Mouse (Mus musculus) thymus, postnatal 14 days (tissue): ENCODE measurements at regions not wholly inside any gene's neighbourhood (a gene's known extent, or its start where the extent isn't known, plus 50 kb on each side); places are given as distances from the start of the nearest gene placed in this dataset.

Experiments used
- DNase-seq: peaks from one replicate; pipeline ENCODE4 v3.0.0; 2021

DNA sequence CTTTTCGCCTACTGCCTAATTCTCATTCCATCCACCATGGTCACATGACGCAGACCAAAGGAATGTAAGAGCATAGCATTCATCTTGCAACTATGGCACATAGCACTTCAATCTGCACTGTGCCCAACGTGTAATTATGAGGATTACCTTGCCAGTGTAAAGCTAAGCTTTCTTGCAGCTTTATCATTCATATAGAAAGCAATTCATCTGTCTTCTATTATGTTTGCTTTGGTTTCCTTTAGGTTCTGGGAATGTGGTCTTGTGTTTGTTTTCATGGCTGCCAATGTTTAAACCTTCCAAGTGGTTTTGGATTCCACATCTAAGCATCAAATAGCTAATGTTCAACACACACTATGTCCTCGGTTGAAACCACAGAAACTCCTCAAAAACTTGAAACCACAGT lies 307.2 kb downstream of the Olfr1505 start:
- no peak for DNase-seq

DNA sequence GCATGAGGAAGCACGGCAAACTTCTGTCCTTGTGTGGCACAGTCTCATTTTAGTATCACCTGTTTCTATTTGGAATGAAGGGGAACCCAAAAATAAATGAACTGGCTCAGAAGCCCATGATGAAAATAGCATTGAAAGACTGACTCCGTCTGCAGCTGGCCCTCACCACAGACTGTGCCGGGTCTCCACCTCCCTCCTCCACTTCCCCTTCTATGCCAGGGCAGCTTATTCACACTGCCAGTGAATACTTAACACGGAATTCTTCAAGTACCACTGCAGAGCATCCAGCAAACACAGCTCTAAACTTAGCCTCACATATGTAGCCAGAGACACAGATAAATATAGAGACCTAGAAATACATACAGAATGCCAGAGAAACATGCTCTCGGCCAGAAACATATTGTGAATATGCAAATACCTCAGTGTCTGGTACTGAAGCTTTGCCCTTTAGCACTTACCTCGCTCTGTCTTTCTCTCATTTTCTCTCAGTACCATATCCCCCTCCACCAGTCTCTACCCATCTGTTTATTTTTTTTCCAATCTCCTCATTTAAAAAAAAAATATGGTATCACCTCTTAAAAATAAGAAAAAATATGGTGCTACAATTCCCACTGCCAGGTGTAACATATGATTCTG lies 311.8 kb downstream of the Olfr1505 start:
- no peak for DNase-seq

DNA sequence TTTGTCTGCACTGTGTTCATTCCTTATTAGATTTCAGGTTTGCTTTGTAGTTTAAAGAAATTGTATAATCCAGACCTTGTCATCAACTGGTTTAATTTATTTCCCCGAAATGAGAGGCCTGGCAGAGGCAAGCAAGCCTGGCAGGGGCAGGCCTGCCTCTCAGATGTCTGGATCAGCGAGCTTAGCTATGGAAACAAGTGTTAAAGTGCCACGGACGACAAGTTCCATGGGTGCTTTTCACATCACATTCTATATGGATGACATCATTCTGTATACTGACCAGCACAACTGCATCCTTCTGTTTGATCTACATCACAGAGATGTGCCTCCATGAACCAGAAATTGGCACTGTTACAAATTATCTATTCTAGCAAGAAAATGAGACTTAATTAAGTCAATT lies 312.5 kb downstream of the Olfr1505 start:
- no peak for DNase-seq

DNA sequence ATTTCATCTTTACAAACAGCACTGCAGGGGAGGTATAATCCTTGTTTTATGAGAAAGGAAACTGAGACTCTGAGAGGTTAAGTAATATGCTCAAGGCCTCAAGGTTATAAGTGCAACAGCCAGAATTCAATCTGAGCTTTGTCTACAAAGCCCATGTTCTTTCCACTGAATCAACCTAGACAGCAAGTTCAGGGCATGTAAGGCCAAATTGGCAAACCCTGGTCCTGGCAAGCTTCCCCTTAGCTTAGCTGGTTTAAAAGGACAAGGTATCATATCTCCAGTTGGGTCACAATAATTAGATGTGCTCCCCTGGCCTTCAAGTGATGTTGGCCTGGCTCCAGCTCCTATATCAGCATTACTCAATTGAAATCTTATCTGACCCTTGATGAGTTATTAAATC lies 313.2 kb downstream of the Olfr1505 start:
- no peak for DNase-seq

DNA sequence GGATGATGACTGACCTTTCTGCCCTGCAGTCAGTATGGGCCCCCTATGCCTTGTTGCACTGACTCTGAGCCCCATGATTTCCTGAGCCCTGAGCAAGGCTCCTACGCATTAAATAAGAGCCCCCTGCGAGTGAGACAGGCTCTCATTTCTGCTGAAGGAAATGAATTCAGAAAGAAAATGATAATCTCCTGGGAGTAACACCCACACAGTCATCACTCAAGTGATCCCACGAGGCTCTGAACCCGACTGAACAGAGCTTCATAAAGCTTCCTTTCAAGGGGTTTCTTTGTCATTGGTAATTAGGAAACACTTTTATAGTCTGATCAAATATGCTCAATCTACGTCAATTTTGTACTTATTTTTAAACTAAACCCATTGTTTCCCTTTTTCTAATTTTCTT lies 330.2 kb downstream of the Olfr1505 start:
- no peak for DNase-seq

DNA sequence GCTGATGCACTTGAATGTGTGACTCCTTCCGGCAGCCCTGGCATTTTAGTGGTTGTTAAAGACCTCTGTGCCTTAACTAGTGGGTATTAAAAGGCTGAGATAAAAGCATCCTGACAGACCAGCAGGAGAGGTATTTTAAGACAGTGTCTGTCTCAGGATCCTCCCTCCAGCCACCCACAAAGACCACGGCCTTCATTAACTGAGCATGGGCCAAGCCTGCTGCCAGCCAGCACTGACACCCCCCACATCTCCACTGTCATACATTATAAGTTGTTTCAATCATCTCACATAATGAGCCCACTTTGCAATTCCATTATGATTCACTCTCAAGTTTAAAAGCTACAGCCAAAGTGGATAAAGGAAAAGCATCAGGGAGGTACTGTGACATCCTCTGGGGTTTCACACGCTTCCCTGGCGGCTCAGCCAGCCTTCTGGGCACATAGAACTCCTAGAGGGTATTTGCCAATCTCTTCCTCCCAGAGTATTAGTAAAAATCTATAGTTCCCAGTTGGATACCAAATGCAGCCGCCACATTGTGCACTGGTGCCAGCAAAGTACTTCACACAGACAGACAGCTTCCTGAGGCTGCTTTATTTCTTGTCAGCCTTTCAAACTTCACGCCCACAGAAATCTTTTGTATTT lies 333.8 kb downstream of the Olfr1505 start:
- no peak for DNase-seq

DNA sequence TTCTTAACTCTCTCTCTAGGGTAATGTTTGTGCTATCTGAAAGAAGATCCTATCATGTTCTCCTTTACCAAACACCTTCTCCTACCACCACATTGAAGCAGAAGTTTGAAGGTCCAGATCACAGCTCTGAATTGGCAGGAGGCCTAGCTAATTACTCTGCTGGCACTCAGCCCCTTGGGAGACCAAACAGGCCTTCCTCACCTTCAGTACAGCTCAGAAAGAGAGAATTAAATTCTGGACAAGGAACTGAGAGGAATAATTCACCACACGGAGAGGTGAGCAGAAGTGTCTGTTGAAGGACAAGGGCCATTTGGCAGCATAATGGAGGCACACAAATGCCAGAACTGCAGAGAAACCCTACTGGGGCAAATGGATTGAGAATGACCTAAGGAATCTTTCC lies 334.6 kb downstream of the Olfr1505 start:
- DNase-seq: no peak

DNA sequence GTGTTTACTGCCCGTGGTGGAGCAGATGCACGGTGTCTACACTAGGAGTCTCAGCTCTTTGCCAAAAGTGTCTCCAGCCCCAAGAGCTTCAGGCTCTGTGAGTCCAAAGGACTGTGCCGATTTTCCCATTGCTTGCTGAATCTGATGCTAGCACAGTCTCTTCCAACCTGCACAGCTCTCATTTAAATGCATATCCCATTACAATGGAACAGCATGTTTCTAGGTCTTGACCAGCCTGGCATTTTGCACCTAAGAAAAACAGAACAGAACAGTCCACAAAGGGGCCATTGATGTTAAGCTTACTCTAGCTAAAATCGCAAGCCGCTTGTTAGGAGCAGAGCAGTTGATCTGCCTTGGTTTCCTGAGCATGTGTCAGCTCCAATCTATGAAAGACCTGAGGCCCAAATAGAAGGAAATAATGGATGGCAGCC lies 339.2 kb downstream of the Tle4 start:
- DNase-seq: no peak

DNA sequence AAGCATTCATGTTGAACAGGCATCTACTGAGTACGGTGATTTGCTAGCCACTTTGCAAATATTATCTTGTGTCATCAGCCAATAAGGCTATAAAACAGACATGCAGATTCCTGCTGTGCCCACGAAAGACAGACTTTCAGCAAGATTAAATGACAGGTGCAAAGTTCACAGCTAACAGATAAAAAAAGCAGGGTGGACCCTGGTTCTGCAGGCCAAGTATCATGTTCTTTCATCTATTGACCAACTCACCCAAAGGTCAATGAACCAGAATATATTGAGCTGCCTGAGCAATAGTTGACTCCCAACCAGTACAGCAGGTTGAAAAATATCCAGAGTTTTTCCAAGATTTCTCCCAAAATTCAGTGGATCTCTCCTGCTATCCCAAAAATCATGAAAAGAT lies 338.6 kb downstream of the Tle4 start:
- no peak for DNase-seq

DNA sequence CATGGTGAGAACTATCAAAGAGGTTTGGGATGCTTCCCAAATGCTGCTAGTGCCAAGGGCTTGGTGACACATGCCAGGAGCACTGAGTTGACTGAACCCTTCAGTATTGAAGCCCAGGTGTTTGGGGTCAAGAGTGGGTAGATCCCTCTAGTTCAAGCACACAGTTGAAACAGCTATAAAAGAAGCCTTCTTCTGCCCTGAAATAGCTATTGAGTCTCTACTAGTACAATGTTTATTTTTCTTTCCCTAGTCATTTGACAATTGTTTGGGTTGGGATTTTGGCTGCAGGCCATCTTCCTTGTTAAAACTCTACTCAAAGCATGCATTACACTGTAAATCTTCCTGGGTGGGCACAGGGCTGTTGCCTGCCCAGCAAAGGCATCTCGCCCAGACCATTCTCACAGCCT lies 308.5 kb downstream of the Tle4 start:
- DNase-seq: no peak

DNA sequence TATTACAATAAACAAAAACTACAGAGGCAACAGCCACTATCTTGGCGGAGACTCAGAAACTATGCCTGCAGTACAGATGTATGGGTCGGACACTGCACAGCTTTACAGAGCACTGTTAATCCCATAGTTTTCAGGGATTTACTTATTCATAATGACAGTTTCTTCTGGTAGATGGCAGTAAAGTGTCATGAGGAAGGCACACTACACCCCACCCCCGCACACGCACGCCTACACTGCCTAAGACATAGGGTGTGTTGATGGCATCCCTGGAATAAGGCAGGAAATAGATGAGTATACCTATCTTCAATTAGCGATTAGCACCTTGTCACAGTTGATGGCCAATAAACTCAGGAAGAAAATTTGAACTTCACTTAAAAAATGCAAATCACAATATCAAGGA lies 306.9 kb downstream of the Tle4 start:
- no peak for DNase-seq

DNA sequence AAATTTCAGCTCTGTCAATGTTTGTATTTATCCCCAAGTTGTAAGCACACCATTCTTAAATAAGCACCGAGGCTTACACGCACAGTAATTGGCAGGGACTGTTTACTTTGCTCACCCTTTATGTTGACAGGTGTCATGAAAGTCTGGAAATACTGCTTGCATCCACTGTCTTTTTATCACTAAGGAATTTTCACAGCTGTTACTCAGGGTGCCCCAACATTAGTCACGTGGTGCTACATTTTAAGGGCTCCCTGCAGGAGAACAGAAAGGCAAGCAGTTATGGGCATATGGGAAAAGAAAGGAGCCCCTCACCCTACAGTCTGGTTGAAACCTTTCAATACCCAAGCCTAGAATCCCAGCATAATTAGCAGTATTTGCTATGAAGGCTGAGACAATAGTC lies 304.7 kb downstream of the Tle4 start:
- no peak for DNase-seq

DNA sequence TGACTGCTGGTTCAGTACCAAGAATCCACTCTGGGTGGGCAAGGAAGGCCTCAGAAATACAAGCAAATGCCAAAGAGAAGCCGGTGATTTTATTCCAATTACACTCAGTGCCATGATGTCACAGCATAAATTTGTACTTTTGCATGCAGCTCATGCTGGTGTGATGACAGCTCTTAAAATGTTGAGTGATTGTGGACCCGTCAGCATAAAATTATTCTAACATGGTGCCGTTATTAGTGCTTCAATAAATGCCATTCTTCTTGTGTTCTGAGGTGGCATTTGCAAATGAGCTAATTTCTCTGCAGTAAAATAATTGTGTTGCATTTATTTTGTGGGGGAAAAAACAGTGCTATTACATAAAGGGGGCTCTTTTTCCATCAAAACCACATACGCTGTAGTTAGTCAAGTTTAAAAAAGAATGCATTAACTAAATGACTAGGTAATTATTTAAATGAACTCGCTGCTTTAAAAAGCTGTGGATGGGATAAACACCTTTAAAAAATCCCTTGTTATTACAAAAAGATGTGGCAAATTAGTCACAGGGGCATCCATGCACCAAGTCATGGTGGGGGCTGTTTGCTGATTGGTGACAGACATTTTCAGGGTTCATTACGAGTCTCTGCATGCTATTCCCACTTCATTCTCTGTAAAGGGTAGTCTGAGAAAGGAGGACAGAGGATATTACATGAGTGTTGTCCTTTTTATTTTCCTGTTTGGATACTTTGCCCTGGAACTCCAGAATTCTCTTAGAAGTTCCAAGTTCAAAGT lies 296.5 kb downstream of the Tle4 start:
- no peak for DNase-seq

DNA sequence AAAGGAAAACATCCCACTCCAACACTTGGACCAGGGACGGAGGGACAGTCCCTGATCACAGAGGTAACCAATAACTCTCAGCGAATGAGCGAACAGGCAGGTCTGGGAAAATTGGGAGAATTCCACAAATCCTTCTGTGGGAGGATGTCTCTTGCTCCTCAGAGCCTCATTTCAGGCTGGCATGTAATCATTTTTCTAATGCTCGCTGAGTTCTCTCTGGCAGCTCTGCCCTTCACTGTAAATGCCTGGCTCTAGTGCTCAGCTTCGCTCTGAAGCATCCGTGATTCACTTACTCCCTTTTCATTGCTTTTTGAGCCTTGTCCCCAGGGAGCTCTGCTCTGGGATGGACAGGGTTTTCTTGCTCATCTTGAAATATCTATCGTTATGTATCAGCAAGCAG lies 283.6 kb downstream of the Tle4 start:
- DNase-seq: no peak

DNA sequence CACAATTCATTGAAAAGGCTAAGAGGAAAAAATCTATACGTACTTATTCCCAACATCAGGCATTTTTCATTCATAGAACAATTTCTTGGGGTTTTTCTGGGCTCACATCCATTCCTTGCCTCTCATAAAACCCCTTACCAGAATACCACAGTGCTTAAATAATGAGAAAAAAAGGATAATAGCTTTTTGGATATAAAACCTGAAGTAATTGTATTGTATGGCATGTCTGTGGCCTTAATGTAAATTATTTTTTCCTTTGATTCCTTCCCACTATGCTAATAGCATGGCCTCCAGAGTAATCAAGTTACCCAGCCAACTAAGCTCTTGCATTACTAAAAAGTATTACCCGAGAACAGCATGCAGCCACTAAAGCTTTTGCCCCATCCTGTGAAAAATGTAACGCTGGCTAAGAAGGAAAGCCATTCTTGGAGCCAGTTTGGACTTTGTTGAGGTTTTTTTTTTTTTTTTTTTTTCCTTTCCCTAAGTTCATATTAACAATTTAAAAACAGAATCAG lies 278.1 kb downstream of the Tle4 start:
- no peak for DNase-seq

DNA sequence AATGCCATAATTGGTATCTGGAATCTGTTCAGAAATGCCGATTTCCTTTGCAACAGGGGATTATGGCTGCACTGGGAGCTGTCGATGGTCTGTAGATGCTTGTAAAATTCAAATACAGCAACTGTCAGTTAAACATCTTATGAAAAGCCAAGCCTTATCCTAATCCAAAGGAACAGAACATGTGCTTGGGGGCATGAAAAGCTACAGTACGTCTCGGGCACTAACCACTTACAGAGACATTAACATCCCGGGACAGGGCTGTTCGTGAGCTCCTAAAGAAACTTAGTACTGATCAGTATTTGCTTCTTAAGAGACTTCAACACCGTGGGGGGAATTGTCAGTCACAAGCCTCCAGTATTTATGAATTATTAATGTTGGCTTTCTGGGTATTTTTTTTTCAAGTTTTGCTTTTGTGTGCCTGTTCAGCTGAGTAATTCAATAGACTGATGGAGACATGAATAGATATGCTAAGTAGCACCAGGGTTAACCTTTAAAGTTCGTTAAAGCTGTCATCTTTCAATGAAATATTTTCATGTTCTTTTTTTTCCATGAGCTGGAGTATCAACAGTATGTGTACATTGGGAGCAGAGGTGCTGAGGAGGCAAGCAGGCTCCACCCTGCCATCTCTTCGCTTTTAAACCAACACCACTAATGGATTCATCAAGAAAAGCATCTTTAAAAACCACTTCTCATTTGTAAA lies 272.3 kb downstream of the Tle4 start:
- DNase-seq: no peak

DNA sequence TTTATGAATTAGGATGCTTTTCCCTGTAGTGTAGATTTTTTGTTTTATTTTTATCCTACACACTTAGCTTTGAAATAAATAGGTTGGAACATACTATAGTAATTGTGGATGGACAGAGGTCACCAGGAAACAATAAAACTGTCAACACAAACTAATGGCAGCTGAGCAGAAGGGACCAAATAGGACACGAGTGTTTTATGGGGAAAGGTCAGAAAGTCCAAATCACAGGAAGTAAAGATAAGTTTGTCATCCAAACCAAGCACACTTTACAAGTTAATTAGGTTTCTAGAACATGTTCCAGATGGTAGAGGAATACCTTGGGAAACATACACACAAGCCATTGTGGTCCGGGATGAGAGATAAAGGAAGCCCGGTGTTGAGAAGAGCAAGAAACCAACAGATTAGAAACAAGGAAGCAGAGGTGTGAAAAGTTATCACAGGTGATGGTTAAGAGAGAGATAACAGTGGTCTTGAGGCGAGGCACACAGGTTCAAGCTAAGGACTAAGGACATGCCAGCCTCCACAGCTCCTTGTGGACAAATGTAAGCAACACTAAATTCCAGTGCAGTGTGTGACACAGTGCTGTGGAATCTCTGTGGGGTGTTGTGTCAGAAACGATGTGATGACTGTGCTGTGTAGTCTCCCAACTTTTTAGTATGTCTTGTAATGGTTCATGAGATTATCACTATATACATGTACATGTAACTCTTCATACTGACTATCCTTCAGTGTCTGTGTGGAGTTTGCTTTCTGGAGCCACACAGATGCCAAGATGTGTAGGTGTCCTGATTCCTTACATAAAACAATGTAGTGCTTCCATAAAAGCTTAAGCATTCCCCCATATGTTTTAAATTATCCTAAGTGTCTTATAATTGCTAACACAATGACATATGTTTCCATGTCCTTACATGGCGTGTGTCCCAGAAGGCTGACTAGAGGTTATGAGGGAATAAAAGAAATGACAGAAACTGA lies 264.5 kb downstream of the Tle4 start:
- no peak for DNase-seq

DNA sequence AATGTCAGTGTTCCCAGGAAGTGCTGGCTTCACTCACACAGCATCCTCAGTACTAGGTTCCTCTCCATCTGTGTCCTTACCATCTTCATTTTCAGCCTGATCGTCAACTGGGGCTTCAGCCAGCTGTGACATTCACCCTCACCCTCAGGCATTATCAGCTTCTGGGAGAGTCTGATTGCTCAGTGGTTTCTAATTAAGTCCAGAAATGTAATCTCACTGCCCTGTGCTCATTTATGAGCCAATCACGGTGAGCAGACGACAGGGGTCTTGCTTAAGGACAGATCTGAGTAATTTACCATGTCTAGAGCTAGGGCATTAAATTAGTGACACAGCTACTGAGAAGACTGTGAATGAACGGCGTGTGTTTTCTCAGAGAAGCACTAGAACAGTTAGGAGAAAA lies 260.8 kb downstream of the Tle4 start:
- no peak for DNase-seq

DNA sequence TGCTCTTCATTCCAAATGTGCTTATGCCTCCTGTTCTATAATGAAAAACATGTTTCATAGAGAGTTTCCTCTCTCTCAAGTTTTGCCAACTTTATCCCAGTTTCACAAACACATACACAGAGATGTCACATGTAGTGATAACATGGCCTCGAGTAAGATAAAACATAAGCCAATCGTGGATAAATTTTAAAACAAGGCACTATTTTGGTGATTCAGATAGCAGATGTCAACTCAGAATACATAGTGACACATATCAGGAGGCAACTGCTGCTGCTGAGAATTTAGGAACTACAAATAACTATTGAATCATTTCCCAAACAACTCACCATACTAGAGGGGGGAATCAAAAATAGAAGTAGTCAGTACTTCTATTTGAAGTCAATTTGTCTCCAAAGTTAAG lies 257.1 kb downstream of the Tle4 start:
- no peak for DNase-seq

DNA sequence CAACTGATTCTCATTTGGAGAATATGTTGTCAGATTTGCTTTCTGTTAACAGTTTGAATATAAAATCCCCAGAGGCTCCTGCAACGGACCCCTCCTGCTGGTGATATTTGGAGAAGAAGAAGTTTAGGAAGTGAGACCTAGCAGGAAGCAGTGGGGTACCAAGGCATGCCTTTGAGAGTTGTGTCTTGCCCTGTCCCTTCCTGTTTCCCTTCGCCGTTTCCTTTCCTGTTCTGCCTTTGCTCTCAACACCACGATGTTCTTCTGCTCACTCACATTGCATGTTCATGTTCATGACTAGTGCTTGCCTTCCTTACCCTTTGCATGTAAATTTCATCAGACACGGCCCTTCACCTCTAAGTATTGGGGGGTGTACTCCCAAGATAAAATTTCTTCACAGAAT lies 254.0 kb downstream of the Tle4 start:
- DNase-seq: no peak

DNA sequence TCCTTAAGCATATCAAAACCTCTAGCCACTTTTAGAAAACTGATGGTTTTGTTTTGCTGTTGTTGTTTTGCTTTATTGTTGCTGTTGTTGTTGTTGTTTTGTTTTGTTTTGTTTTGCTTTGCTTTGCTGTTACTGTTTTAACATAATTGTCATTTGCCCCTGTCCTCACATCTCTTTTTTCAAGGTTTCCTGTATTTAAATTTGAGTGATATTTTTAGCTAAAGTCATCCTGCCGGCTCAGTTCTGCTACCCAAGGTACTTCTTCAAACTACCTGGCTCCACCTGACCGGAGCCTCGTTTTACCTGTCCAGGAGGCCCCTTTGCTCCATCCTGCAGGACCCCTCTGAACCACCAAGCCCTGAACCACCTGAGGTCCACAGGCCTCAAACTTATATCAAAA lies 253.4 kb downstream of the Tle4 start:
- no peak for DNase-seq

DNA sequence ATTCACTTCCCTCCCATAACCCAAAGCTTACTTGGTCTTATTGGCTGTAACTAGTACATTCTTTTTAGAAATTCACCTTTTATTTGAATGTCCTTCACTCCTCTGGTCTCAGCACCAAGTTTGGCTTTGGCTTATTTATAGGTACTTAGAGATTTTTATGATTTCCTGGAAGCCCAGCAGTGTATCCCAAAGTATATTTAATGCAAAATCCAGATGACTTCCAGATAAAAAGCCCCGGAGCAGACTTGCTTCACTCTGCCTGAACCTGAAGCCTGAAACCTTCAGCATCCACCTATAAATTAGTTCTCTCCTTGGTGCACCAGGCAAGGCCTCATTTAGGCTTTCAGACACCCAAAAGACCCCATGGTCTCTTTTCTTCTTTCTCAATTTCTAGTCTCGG lies 250.8 kb downstream of the Tle4 start:
- no peak for DNase-seq
